Comparison of ENCODE assay signal across 28 mouse cellular contexts in genomic region chr3:159740600-159741279, GRCm38 (mm10).
DNase-seq lines count a peak whose midpoint lies in the region; ATAC-seq and TF ChIP-seq lines count a peak whose summit lies in the region.
"Had no signal": no experiment of that assay in that cellular context is flagged by ENCODE, and none has a peak within 500 bp of the region (broad histone marks: within the 10 kb centered on the region; RNA-seq: fewer than 3 reads in every experiment).

No protein-coding gene starts in this region.

- H3K4me1 ChIP-seq in forebrain, embryonic 13.5 days = no peaks in the 10 kb centered on the region
- H3K4me1 ChIP-seq in forebrain, postnatal 0 days (ENCODE audit: insufficient read depth) = no peaks in the 10 kb centered on the region
- no peaks in the 10 kb centered on the region for H3K4me1 ChIP-seq in midbrain, embryonic 14.5 days (ENCODE audit: control insufficient read depth, insufficient read depth, low read length)
- H3K4me1 ChIP-seq in midbrain, embryonic 11.5 days (ENCODE audit: control insufficient read depth, insufficient read depth, low read length) = no peaks in the 10 kb centered on the region
- H3K4me1 ChIP-seq in midbrain, postnatal 0 days (ENCODE audit: insufficient read depth, low read length) = no peaks in the 10 kb centered on the region
- H3K4me1 ChIP-seq: embryonic facial prominence, embryonic 10.5 days; embryonic facial prominence, embryonic 13.5 days; forebrain, embryonic 15.5 days; heart, embryonic 10.5 days; heart, embryonic 13.5 days had no signal

- H3K9me3 ChIP-seq in forebrain, embryonic 13.5 days (replicated peaks) = no peaks in the 10 kb centered on the region
- no peaks in the 10 kb centered on the region for H3K9me3 ChIP-seq in forebrain, postnatal 0 days (ENCODE audit: low read length)
- H3K9me3 ChIP-seq in midbrain, embryonic 14.5 days (ENCODE audit: control insufficient read depth, low read length) = no peaks in the 10 kb centered on the region
- no peaks in the 10 kb centered on the region for H3K9me3 ChIP-seq in midbrain, embryonic 11.5 days (ENCODE audit: control insufficient read depth, low read length)
- no peaks in the 10 kb centered on the region for H3K9me3 ChIP-seq in midbrain, postnatal 0 days (ENCODE audit: low read length)
- H3K9me3 ChIP-seq: embryonic facial prominence, embryonic 10.5 days; embryonic facial prominence, embryonic 13.5 days; forebrain, embryonic 15.5 days; heart, embryonic 10.5 days; heart, embryonic 13.5 days had no signal

- H3K9ac ChIP-seq in forebrain, embryonic 13.5 days = no peak overlapping the region
- no peak overlapping the region for H3K9ac ChIP-seq in forebrain, postnatal 0 days
- no peak overlapping the region for H3K9ac ChIP-seq in midbrain, embryonic 14.5 days (replicated peaks; ENCODE audit: low read length)
- no peak overlapping the region for H3K9ac ChIP-seq in midbrain, embryonic 11.5 days (ENCODE audit: low read length)
- H3K9ac ChIP-seq in midbrain, postnatal 0 days (replicated peaks; ENCODE audit: low read length, poor library complexity, severe bottlenecking) = no peak overlapping the region
- H3K9ac ChIP-seq: embryonic facial prominence, embryonic 13.5 days; forebrain, embryonic 15.5 days; heart, embryonic 13.5 days; hindbrain, embryonic 14.5 days had no signal

- no peaks in the 10 kb centered on the region for H3K27me3 ChIP-seq in forebrain, embryonic 13.5 days
- H3K27me3 ChIP-seq in forebrain, postnatal 0 days (ENCODE audit: insufficient read depth, low read length) = no peaks in the 10 kb centered on the region
- no peaks in the 10 kb centered on the region for H3K27me3 ChIP-seq in midbrain, embryonic 14.5 days (ENCODE audit: control insufficient read depth, insufficient read depth, low read length)
- no peaks in the 10 kb centered on the region for H3K27me3 ChIP-seq in midbrain, embryonic 11.5 days (ENCODE audit: control insufficient read depth, insufficient read depth, low read length)
- H3K27me3 ChIP-seq in midbrain, postnatal 0 days (ENCODE audit: insufficient read depth, low read length) = no peaks in the 10 kb centered on the region
- H3K27me3 ChIP-seq: embryonic facial prominence, embryonic 13.5 days; forebrain, embryonic 15.5 days; heart, embryonic 13.5 days had no signal

- H3K36me3 ChIP-seq in forebrain, embryonic 13.5 days (ENCODE audit: poor library complexity, severe bottlenecking) = no peaks in the 10 kb centered on the region
- no peaks in the 10 kb centered on the region for H3K36me3 ChIP-seq in forebrain, postnatal 0 days (ENCODE audit: insufficient read depth)
- no peaks in the 10 kb centered on the region for H3K36me3 ChIP-seq in midbrain, embryonic 14.5 days (ENCODE audit: control insufficient read depth, insufficient read depth, low read length)
- no peaks in the 10 kb centered on the region for H3K36me3 ChIP-seq in midbrain, embryonic 11.5 days (ENCODE audit: control insufficient read depth, insufficient read depth, low read length)
- H3K36me3 ChIP-seq in midbrain, postnatal 0 days (ENCODE audit: insufficient read depth, low read length) = no peaks in the 10 kb centered on the region
- H3K36me3 ChIP-seq: embryonic facial prominence, embryonic 10.5 days; embryonic facial prominence, embryonic 13.5 days; forebrain, embryonic 15.5 days; heart, embryonic 10.5 days; heart, embryonic 13.5 days had no signal

- H3K4me2 ChIP-seq in forebrain, embryonic 13.5 days = no peak overlapping the region
- no peak overlapping the region for H3K4me2 ChIP-seq in forebrain, postnatal 0 days (ENCODE audit: low read depth)
- H3K4me2 ChIP-seq in midbrain, embryonic 14.5 days (ENCODE audit: low read length) = no peak overlapping the region
- H3K4me2 ChIP-seq in midbrain, embryonic 11.5 days = no peak overlapping the region
- no peak overlapping the region for H3K4me2 ChIP-seq in midbrain, postnatal 0 days (ENCODE audit: low read depth, low read length, poor library complexity, severe bottlenecking)
- H3K4me2 ChIP-seq: embryonic facial prominence, embryonic 13.5 days; forebrain, embryonic 15.5 days; heart, embryonic 13.5 days; hindbrain, embryonic 14.5 days had no signal

- no peak overlapping the region for H3K27ac ChIP-seq in forebrain, embryonic 13.5 days
- no peak overlapping the region for H3K27ac ChIP-seq in forebrain, postnatal 0 days (ENCODE audit: low read depth, low read length)
- H3K27ac ChIP-seq in midbrain, embryonic 14.5 days (replicated peaks; ENCODE audit: low read depth, low read length) = no peak overlapping the region
- H3K27ac ChIP-seq in midbrain, embryonic 11.5 days (ENCODE audit: low read depth, low read length) = no peak overlapping the region
- H3K27ac ChIP-seq in midbrain, postnatal 0 days (ENCODE audit: low read depth, low read length) = no peak overlapping the region
- H3K27ac ChIP-seq: embryonic facial prominence, embryonic 10.5 days; embryonic facial prominence, embryonic 13.5 days; forebrain, embryonic 15.5 days; heart, adult 2 months; heart, embryonic 10.5 days; heart, embryonic 13.5 days; hindbrain, embryonic 14.5 days; hindbrain, postnatal 0 days had no signal

- H3K4me3 ChIP-seq in forebrain, embryonic 13.5 days = no peak overlapping the region
- no peak overlapping the region for H3K4me3 ChIP-seq in forebrain, postnatal 0 days (ENCODE audit: low read depth, low read length)
- H3K4me3 ChIP-seq in midbrain, embryonic 14.5 days (replicated peaks; ENCODE audit: low read depth, low read length) = no peak overlapping the region
- no peak overlapping the region for H3K4me3 ChIP-seq in midbrain, embryonic 11.5 days (ENCODE audit: low read depth, low read length)
- H3K4me3 ChIP-seq in midbrain, postnatal 0 days (ENCODE audit: low read depth, low read length) = no peak overlapping the region
- H3K4me3 ChIP-seq: embryonic facial prominence, embryonic 10.5 days; embryonic facial prominence, embryonic 13.5 days; erythroblast, embryonic 14.5 days; forebrain, embryonic 15.5 days; heart, adult 2 months; heart, embryonic 10.5 days; heart, embryonic 13.5 days had no signal

- peak; percentile 53; the same call in 1 of the 2 replicates for ATAC-seq in forebrain, embryonic 13.5 days
- no peak for ATAC-seq in forebrain, postnatal 0 days
- peak; percentile 74 for ATAC-seq in midbrain, embryonic 14.5 days (ENCODE audit: low FRiP score, low TSS enrichment)
- ATAC-seq in midbrain, embryonic 11.5 days (ENCODE audit: low FRiP score) = no peak
- 0 out of 2 replicates have a peak, but pooled peaks have one; percentile 41 for ATAC-seq in midbrain, postnatal 0 days (ENCODE audit: low FRiP score)
- ATAC-seq: activated CD4-positive, CD25-positive, alpha-beta regulatory T cell, adult 4 months; forebrain, embryonic 15.5 days; hindbrain, postnatal 0 days; inflammation-experienced regulatory T-cells, adult 6 months had no signal

- TF ChIP-seq CTCF in forebrain, postnatal 0 days (IDR thresholded peaks at IDR 0.05; ENCODE audit: low read depth) = no peak
- no peak for TF ChIP-seq CTCF in midbrain, postnatal 0 days (IDR thresholded peaks at IDR 0.05)

- 66% methylated on average over 5 of the region's 5 CpGs for WGBS in forebrain, embryonic 13.5 days
- WGBS in forebrain, postnatal 0 days = 67% methylated on average over 5 of the region's 5 CpGs
- WGBS in midbrain, embryonic 14.5 days = 52% methylated on average over 5 of the region's 5 CpGs
- 61% methylated on average over 5 of the region's 5 CpGs for WGBS in midbrain, embryonic 11.5 days
- WGBS in midbrain, postnatal 0 days = 35% methylated on average over 5 of the region's 5 CpGs

- no peak for DNase-seq in forebrain, postnatal 0 days
- DNase-seq in midbrain, embryonic 14.5 days = peak; percentile 37
- DNase-seq in midbrain, embryonic 11.5 days (ENCODE audit: low spot score, missing footprints) = no peak
- DNase-seq in midbrain, postnatal 0 days (ENCODE audit: low spot score) = no peak
- no peak for DNase-seq in thymus, postnatal 25 days
- DNase-seq: adrenal gland, adult 8-10 months; adrenal gland, postnatal 25 days; cerebellum, adult 11 months; cerebellum, adult 8-10 months; cerebellum, postnatal 10 days; cerebellum, postnatal 36 days; embryo, embryonic 11 days; gastrocnemius, postnatal 10 days; gastrocnemius, postnatal 36 days; heart, adult 2 months; heart, postnatal 14 days; heart, postnatal 4 days had no signal

Comparison
In these comparisons a context has a peak if more than half of its experiments do, and no peak if none do; other contexts are left out.
1. ATAC-seq: peak in forebrain, embryonic 13.5 days (single experiment), midbrain, embryonic 14.5 days (single experiment) and midbrain, postnatal 0 days (single experiment); none in forebrain, postnatal 0 days (single experiment) and midbrain, embryonic 11.5 days (single experiment).